Mouse (Mus musculus): ENCODE results near the gene H2afx.

- no peak for TF ChIP-seq CTCF (IDR thresholded peaks at IDR 0.05; ENCODE audit: control insufficient read depth, insufficient read depth, insufficient read length)
- TF ChIP-seq MYOD1 (IDR thresholded peaks at IDR 0.05; ENCODE audit: control insufficient read depth, insufficient read length, low read depth): no peak
Measured at GRCm38 (mm10) chr9:44327064-44327711, 7.3 kb upstream of the H2afx start.

Data from C2C12 (cell line).